Mouse (Mus musculus) spleen, adult 2 months (tissue): ENCODE results near the gene Arhgef3.

Experiments
- CTCF ChIP-seq: fragments of 200-500 bp; IDR thresholded peaks from 2 replicates; pipeline ENCODE4 v1.5.1; 2011; ENCODE audit warnings: mild to moderate bottlenecking, inconsistent platforms; ENCODE audit not compliant: insufficient read depth, insufficient read length, insufficient replicate concordance; ENCODE audit errors: extremely low read depth
- POLR2A ChIP-seq: fragments of 200-500 bp; IDR thresholded peaks from 2 replicates; pipeline ENCODE4 v1.6.1; 2011; ENCODE audit warnings: low read depth, low read length, inconsistent platforms

DNA sequence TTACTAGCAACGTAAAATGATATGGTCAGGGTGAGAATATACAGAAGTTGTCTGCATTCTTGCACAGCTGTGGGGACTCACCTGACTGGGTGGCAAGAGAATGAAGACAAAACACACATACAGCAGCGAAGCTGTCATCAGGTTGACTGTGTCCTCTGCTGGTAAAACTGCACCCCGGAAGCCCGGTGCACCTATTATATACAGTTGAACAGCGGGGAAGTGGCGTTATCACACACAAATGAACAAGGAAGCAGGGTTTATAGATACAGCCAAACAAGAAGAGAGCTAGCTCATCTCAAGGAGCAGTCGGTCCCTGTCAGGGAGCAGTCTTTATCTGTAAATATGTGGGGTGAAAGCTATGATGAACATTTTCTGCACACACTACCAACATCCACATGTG is 296.8 kb downstream of the Arhgef3 start:
- TF ChIP-seq CTCF (no peak), POLR2A (no peak)
